Mouse (Mus musculus) heart, postnatal 0 days (tissue): ENCODE measurements around the gene Snx9. TPM values are rescaled to one million over a fixed set of nuclear protein-coding genes. Genes with fewer than 3 reads are reported as not detected.

ENCODE experiments used
- ATAC-seq: fragments of 200-750 bp; cut with Nextera tagmentation; 2 replicates; pipeline ENCODE4 v1.8.0; 2017; ENCODE audit warnings: low read depth, moderate number of reproducible peaks, moderate library complexity; ENCODE audit not compliant: insufficient read depth
- DNase-seq: peaks from one replicate; pipeline ENCODE4 v3.0.0-alpha.2; 2016; ENCODE audit warnings: low spot score
- H3K27ac ChIP-seq: fragments of 300-500 bp; sonication (generic); 2 replicates; pipeline ENCODE4 v1.5.1; 2014; ENCODE audit warnings: low read depth, mild to moderate bottlenecking
- H3K27me3 ChIP-seq: fragments of 300-500 bp; sonication (generic); 2 replicates; pipeline ENCODE4 v1.6.1; 2014; ENCODE audit warnings: low read length, mixed read lengths; ENCODE audit not compliant: control insufficient read depth, insufficient read depth
- H3K36me3 ChIP-seq: fragments of 300-500 bp; sonication (generic); replicated peaks from 2 replicates; pipeline ENCODE4 v1.6.1; 2014; ENCODE audit warnings: low read length, mixed read lengths; ENCODE audit not compliant: control insufficient read depth, insufficient read depth
- H3K4me1 ChIP-seq: fragments of 300-500 bp; sonication (generic); 2 replicates; pipeline ENCODE4 v1.6.1; 2014; ENCODE audit warnings: antibody characterized with exemption; ENCODE audit not compliant: control insufficient read depth, insufficient read depth
- H3K4me2 ChIP-seq: fragments of 300-500 bp; sonication (generic); 2 replicates; pipeline ENCODE4 v1.6.1; 2014; ENCODE audit warnings: low read depth, mild to moderate bottlenecking, low read length, moderate library complexity
- H3K4me3 ChIP-seq: fragments of 300-500 bp; sonication (generic); 2 replicates; pipeline ENCODE4 v1.5.1; 2014; ENCODE audit warnings: low read depth, low read length
- H3K9ac ChIP-seq: fragments of 300-500 bp; sonication (generic); replicated peaks from 2 replicates; pipeline ENCODE4 v1.6.1; 2014; ENCODE audit warnings: low read depth, low read length, mixed read lengths
- H3K9me3 ChIP-seq: fragments of 300-500 bp; sonication (generic); replicated peaks from 2 replicates; pipeline ENCODE4 v1.6.1; 2016; ENCODE audit warnings: low read length; ENCODE audit not compliant: control insufficient read depth
- CTCF ChIP-seq: IDR thresholded peaks from 2 replicates; pipeline ENCODE4 v1.5.1; 2016; ENCODE audit warnings: antibody characterized with exemption, control low read depth, low read depth
- EP300 ChIP-seq: IDR thresholded peaks from 2 replicates; pipeline ENCODE4 v1.6.1; 2016; ENCODE audit warnings: antibody characterized with exemption, low read depth
- WGBS: fragments of 180-500 bp; shearing (Covaris S2); extraction: QIAGEN DNeasy Blood & Tissue Kit; methylation state at CpG from one replicate; pipeline ENCODE4 v1.1.7; 2014; 5-methylcytosine and 5-hydroxymethylcytosine counted together
- polyA plus RNA-seq: library from polyadenylated mRNA; unstranded; fragments of >200 nt; fragmentation: Nextera tagmentation; extraction: Ambion mirVana; gene quantifications from 2 replicates; pipeline ENCODE4 v1.2.1, GENCODE M21; 2015
- total RNA-seq: library from RNA; depleted of rRNA; stranded (reverse); fragments of >200 nt; gene quantifications from 2 replicates; pipeline ENCODE4 v1.2.3, GENCODE M21; 2014; ENCODE audit warnings: low replicate concordance

The Snx9 gene
- total and polyA plus RNA-seq, 2 experiments from 2014 or later, result 16.0 to 21.0 TPM

DNA sequence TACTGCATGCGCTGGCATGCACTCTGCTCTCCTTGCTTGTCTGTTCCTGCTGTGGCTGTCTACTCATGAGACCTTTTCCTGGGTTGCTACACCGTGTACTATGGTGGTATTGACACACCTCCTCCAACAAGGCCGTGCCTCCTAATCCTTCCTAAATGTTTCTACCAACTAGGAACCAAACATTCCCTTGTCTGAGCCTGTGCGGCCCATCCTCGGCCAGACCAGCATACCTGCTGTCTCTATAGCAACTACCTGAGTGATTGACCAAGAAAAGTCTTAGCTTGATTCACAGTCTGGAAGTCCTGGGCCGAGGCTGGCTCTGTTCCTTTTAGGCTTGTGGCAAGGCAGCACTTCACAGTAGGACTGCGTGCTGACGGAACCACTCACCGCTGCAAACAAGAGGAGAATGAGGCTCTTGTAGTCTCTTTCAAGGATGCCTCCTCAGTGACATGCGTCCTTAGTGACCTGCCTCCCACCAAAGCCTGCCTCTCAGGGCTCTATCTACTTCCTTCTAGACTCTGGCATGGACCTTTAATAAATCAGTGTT, 36.6 kb downstream of the Snx9 start:
- Histone ChIP-seq H3K4me3 (no peak overlapping the region), H3K4me1 (0 out of 2 replicates have a peak, but pooled peaks cover 5% of the 10 kb centered on the region), H3K36me3 (no peaks in the 10 kb centered on the region), H3K4me2 (no peak overlapping the region), H3K27me3 (no peaks in the 10 kb centered on the region), H3K27ac (no peak overlapping the region), H3K9ac (no peak overlapping the region), H3K9me3 (no peaks in the 10 kb centered on the region)
- DNase-seq (no peak), ATAC-seq (no peak)
- TF ChIP-seq CTCF, result no peak
- TF ChIP-seq EP300, result no peak
- WGBS, result 71% methylated on average over 10 of the region's 10 CpGs

DNA sequence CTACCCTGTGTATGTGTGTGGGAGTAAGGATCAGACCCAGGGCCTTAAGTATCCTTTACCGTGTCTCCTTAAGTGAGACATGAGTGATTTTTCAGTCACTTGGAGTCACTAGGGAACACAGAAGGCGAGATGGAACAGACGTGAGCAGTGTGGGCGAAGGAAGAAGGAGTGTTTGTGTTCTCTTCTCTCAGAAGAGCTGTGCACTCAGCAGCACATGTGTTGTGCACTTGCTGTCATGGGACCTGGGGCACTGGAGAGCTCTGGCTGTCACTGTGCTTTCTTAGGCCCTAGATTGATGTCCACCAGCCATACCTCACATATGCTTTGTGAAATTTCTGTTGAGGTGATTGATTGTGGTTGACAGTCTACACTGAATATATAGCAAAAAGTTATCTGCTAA, 37.7 kb downstream of the Snx9 start:
- Histone ChIP-seq H3K4me1 (0 out of 2 replicates have a peak, but pooled peaks cover 5% of the 10 kb centered on the region), H3K9me3 (no peaks in the 10 kb centered on the region), H3K27ac (no peak overlapping the region), H3K36me3 (no peaks in the 10 kb centered on the region), H3K4me2 (no peak overlapping the region), H3K27me3 (no peaks in the 10 kb centered on the region), H3K9ac (no peak overlapping the region), H3K4me3 (no peak overlapping the region)
- DNase-seq (no peak), ATAC-seq (no peak)
- no peak for TF ChIP-seq CTCF
- 76% methylated on average over 4 of the region's 4 CpGs for WGBS

DNA sequence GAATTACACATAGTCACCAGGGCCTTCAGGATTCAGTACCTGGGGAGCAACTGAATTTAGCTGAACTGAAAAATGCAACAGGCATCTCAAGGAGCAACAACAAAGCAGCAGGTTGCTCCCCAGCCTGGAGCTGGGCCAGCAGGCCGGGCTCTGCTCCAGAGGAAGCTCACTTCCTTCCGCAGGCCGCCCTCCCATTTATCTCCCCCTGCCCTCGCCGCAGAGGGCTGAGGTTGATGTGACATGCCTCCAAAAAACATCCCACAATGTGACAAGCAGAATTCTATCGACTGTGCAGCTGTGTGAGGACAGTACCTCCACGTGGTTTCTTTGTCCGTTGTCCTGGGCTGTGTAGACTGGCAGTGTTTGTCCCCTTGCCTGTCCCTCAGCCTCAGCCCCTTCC, 44.3 kb downstream of the Snx9 start:
- no peak overlapping the region for H3K9ac ChIP-seq
- H3K27ac ChIP-seq, result peak overlapping the region; percentile 64
- H3K4me3 ChIP-seq, result no peak overlapping the region
- peak; percentile 50 for DNase-seq
- ATAC-seq, result peak; percentile 62
- H3K4me1 ChIP-seq, result peaks cover 17% of the 10 kb centered on the region
- 2% methylated on average over 8 of the region's 8 CpGs for WGBS
- H3K27me3 ChIP-seq, result no peaks in the 10 kb centered on the region
- no peaks in the 10 kb centered on the region for H3K9me3 ChIP-seq
- peaks cover 5% of the 10 kb centered on the region; the same call in 1 of the 2 replicates for H3K36me3 ChIP-seq
- H3K4me2 ChIP-seq, result peak overlapping the region; percentile 21; the same call in 1 of the 2 replicates
- TF ChIP-seq CTCF, result 0 out of 2 replicates have a peak, but pooled peaks have one; percentile 12
- TF ChIP-seq EP300, result no peak

- H3K4me3 ChIP-seq, result no peak overlapping the region
- ATAC-seq (no peak), DNase-seq (no peak)
- H3K4me2 ChIP-seq, result no peak overlapping the region
- no peak overlapping the region for H3K9ac ChIP-seq
- H3K36me3 ChIP-seq, result peaks cover 9% of the 10 kb centered on the region; the same call in 1 of the 2 replicates
- peaks cover 17% of the 10 kb centered on the region for H3K4me1 ChIP-seq
- TF ChIP-seq EP300 (no peak), CTCF (no peak)
- H3K9me3 ChIP-seq, result no peaks in the 10 kb centered on the region
- no peaks in the 10 kb centered on the region for H3K27me3 ChIP-seq
- WGBS, result 76% methylated on average over 6 of the region's 6 CpGs
- H3K27ac ChIP-seq, result no peak overlapping the region
Observed at GRCm38 (mm10) chr17:5886181-5886810, 45.2 kb downstream of the Snx9 start.

DNA sequence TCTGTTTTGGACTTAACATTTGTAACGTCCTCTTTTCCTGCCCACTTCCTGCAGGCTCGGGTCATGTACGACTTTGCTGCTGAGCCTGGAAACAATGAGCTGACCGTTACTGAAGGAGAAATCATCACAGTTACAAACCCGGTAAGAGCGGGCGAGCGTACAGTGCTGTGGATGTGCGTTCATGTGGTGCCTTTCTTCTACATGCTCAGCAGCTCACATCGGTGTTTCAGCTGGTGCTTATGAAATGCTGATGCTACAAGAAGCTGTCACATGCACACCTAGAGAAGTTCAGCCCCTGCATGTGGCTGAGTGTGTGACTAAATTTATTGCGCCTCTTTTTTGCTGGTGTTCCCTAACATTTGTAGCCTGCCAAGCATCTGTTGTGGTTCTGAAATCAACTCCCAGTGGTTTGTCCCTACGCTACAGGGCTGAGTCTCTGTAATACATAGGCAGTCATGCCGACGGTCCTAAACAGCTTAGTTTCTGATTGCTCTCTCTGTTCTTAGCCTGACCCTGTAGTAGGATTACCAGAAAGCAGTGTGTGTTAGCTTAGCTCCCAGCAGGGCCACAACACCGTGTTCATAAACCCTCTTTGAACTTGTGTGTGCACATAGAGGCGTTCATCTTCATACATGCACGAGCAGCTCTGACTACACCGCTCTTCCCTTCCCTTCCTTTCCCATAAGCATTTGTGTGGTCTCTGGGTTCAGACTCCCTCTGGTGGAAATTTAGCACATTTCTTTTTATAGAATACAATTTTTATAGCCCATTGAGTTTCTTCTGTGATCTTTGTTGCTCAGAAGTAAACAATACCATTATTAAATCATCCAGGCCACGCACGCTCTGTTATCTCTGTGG, 46.0 kb downstream of the Snx9 start:
- TF ChIP-seq CTCF, result peak; percentile 75
- no peak for TF ChIP-seq EP300
- Histone ChIP-seq H3K9me3 (no peaks in the 10 kb centered on the region), H3K4me3 (no peak overlapping the region), H3K9ac (no peak overlapping the region), H3K27ac (no peak overlapping the region), H3K4me2 (peak overlapping the region; percentile 3; the same call in 1 of the 2 replicates), H3K27me3 (no peaks in the 10 kb centered on the region), H3K4me1 (peaks cover 17% of the 10 kb centered on the region), H3K36me3 (peaks cover 12% of the 10 kb centered on the region; the same call in 1 of the 2 replicates)
- 64% methylated on average over 20 of the region's 20 CpGs for WGBS
- DNase-seq, result peak; percentile 67
- peak; percentile 40; the same call in 1 of the 2 replicates for ATAC-seq
